Mouse (Mus musculus): ENCODE measurements at regions not wholly inside any gene's neighbourhood (a gene's known extent, or its start where the extent isn't known, plus 50 kb on each side); places are given as distances from the start of the nearest gene placed in this dataset.

- no peak for TF ChIP-seq CTCF (IDR thresholded peaks at IDR 0.05; ENCODE audit: extremely low read depth, insufficient read depth, insufficient read length, insufficient replicate concordance)
- no peak for TF ChIP-seq POLR2A (IDR thresholded peaks at IDR 0.05; ENCODE audit: low read depth, low read length)
Observed at GRCm38 (mm10) chr16:87089322-87089721, 264.7 kb upstream of the N6amt1 start.

Data from spleen, adult 2 months (tissue).